Mouse (Mus musculus): ENCODE results near the gene Lpgat1. TPM values are rescaled to one million over a fixed set of nuclear protein-coding genes. Genes with fewer than 3 reads are reported as not detected.

The Lpgat1 gene
- polyA plus RNA-seq, 2 experiments from 2014 or later, result 5.3 to 6.2 TPM

DNA sequence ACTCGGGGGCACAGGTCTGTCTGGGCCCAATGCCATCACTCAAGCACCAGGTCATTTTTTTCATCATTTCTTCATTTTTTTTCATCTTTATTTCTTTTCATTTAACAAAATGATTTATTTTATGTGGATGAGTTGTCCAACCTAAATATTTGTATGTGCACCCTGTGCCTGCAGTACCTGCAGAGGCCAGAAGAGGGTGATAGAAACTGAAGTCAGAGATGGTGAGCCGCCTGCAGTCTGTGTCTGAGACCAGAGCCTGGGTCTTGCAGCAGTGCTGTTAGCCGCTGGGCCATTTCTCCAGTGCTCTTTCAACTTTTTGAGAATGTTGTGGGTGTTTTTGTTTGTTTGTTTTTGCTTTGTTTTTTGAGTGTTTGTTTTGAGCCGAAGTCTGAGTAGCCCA, 89.1 kb downstream of the Lpgat1 start:
- ATAC-seq, result no peak

DNA sequence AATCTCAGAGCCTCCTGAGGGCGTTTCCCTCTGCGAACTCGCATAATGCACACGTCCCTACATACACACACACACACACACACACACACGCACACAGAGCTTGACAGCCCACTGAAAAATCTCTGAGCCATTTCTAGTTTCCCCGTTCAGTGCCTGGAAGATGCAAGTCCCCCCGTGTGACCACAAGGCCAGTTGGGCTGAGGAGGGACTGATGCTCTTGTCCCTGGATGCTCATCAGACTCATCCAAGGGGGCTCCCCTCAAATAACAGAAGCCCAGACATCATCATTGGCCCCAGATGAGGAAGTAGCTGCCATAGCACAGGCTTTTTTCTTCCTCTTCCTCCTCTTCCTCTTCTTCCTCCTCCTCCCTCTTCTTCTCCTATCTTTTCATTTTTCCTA, 90.3 kb downstream of the Lpgat1 start:
- ATAC-seq, result no peak

DNA sequence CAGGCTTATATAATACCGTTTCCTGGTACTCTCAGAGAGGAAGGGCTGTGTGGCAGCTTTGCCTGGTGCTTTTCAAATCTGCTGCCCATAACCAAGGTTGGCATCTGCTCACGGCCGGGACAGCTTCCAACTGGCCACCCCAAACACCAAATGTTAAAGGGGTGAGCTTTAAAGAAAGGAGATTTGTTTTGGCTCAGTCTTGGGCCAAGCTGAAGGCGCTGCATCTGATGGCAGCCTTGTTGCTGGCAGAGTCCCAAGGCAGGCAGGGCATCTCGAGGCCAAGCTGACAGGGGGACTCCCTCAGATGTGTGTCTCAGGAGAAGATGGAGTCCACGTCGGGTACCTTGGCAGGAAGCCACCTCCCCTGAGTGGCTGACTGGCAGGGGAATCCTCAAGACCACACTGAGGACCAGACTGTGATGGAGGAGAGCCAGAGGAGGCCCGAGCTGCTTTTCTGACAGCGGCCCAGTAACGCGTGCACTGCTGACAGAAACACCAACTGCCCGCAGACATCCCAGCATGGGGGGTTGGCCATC, 91.1 kb downstream of the Lpgat1 start:
- ATAC-seq, result no peak

DNA sequence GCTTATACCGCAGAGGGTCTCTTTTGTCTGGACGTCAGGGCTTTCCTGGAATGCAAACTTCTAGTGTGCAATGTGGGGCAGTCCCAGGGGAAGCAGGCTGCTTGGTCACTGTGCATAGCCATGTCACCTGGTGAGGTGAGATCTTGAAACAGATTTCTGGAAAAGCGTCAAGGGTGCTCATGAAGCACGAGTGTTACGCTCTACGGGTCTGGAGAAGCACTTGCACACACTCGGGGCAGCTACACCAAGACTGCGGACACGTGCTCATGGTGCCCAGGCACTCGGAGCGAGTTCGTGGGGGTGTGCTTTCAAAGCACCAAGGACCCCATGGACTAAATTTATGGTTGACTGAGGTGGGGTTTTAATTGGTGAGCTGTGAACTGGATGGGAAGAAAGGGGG, 94.1 kb downstream of the Lpgat1 start:
- no peak for ATAC-seq

DNA sequence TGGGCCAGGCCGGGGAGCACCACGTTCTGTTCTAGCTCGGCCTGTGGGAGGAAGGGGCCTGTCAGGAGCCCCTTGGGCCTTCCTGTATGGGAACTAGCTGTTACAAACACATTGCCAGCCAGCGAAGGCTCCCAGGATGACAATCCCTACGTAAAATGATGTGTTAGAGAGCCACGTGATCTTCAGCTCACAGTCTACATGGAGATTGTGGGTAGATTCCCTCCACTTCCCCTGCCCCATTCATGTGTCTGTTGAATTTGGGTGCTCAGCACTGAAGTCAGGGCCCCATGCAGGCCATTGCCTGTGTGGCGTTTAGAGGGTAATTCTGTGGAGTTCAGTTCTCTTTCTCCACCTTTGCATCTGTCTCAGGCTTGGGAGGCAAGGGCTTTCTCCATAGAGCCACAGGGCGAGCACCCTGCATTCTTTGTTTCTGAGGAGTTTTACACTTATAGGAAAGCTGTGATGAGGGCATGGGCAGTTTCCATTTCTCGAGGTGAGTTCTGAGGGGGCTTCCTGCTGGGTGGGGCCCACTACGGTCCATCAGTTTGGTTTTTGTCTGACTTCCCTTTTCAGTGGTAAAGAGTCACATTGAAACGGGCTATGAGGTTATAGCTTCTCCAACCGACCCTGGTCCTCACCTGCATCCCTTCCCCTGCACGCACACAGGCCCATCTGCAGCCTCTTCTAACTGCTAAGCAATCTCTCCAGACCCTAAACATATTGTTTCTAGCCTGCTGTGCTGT, 95.5 kb downstream of the Lpgat1 start:
- ATAC-seq, result no peak

DNA sequence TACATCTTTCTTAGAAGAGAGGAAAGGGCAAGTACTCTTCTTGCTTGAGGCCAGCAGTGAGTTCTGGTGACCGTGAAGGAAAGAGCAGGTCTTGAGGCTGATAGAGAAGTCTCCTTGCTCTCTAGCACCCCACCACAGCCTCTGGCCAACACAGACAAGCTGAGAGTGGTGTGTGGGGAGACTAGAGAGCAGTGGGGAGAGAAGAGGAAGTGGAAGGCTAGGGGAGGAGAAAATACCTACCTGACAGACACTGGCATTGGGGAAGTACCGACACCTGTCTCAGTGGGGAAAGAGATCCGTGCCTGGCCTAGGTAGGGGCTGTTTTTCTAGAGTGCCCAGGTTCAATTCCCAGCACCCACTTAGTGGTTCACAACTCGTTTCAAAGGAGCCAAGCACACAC, 96.6 kb downstream of the Lpgat1 start:
- no peak for ATAC-seq

DNA sequence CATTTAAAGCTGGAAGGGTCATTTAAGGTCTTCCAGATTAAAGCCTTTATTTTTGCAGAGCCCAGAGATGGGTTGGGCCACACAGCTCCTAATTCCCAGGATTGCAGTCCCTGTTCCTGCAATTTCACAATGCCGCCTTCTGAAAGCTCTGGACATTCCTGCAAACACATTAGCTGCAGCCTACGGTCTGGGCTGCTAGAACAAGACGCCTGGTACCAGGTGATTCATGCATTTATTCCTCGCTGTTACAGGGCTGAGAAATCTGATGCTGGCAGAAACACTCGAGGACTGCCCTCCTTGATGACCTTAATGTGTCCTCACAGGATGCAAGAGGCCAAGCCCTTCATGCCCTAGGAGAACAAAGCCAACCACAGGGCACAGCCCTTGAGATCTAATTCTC, 97.3 kb downstream of the Lpgat1 start:
- no peak for ATAC-seq

DNA sequence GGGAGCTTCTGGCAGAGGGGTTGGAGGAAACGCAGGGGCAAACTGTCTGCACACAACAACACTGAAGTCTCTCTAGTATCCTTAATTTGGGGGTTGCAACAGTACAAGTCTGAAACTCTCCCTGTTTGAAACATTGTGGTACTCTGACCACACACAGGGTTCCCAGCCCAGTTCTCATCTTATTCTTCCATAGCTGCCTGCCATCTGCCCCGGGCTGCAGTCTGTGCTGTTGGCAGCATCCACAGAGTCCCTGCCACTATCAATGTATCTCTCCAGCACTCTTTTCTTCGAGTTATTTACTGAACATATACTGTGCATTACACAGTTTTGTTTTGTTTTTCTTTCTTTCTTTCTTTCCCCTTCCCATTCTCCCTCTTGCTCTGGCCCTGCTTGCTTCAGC, 99.0 kb downstream of the Lpgat1 start:
- no peak for ATAC-seq

DNA sequence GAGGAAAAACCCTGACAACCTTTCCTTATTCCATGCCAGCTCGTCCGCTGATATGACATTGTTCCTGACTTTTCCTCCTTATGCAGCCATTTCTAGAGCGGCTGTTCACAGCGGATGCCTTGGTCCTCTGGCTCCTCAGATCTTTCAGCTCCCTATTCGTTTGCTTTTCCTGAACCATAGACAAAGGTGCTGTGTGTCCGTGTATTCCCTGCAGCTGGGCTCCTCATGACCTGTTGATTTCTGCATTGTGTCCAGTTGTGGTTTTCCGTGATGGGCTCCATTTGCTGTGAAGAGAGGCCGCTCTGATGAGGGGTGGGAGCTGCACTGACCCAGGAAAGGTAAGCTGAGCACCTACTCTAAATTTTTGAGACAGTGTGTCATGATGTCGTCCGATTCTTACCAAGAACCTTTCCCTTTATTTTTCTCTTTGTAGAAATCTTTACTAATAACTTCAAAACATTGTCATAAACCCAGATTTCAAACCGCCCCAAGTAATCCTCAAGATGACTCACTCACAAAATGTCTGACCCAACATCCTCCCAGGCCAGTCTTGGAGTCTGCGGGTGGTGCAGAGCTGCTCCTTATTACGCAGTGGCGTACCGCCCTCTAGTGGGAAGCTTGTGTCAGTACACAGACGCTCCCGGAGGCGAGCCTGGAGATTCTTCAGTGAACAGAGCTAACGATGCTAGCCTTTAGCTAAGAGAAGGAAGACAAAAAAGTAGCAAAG, 99.9 kb downstream of the Lpgat1 start:
- peak; percentile 74 for ATAC-seq

DNA sequence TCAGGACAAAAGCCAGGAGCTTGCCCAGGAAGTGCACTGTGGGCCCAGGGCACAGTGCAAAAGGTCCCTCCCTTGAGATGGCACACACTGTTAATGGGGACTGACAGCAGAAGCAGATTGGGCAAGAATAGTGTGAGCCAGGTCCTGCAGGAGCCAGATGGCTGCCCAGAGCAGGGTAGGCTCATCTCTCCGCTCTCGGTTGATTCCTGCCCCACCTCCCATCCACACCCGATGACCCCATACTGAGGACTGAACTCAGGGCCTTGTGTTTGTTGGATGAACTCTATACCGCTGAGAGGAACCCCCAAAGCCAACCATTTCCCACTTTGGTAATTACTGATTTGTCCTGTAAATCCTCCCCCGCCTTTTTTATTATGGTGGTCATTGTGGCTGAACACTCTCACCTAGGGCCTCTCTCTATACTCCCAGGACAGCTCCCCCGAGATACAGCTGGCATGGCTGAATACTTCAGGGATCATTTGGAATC, 100.6 kb downstream of the Lpgat1 start:
- no peak for ATAC-seq

DNA sequence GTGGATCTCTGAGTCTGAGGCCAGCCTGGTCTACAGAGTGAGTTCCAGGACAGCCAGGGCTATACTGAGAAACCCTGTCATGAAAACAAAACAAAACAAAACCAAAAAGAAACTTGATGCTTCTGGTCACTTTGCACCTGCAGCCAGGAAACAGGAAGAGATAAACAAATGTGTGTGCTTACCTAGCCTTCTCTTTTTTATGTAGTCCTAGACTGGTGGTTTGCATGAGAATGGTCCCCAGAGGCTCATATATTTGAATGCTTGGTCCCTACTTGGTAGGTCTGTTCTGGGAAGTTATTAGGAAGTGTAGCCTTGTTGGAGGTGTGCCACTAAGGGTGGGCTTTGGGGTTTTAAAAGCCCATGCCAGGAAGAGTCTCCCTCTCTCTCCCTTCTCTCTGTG, 101.4 kb downstream of the Lpgat1 start:
- ATAC-seq, result no peak

DNA sequence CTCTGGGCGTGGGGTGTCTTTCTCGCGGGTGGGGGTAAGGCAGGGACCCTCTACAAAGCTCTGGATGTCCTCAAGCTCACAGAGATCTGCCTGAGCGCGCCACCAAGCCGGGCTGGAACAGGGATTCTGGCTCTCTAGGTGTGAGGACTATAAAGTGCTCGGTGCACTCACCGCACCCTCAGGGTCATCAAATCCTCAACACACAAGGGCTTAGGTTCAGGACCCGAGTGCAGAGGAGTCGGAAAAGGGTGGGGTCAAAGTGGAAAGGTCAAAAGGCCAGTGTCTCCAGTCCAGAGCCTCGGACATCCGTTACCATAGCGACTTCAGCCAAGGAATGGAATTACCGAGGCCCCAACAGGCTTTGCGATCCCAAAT, 103.3 kb downstream of the Lpgat1 start:
- ATAC-seq, result peak; percentile 2

DNA sequence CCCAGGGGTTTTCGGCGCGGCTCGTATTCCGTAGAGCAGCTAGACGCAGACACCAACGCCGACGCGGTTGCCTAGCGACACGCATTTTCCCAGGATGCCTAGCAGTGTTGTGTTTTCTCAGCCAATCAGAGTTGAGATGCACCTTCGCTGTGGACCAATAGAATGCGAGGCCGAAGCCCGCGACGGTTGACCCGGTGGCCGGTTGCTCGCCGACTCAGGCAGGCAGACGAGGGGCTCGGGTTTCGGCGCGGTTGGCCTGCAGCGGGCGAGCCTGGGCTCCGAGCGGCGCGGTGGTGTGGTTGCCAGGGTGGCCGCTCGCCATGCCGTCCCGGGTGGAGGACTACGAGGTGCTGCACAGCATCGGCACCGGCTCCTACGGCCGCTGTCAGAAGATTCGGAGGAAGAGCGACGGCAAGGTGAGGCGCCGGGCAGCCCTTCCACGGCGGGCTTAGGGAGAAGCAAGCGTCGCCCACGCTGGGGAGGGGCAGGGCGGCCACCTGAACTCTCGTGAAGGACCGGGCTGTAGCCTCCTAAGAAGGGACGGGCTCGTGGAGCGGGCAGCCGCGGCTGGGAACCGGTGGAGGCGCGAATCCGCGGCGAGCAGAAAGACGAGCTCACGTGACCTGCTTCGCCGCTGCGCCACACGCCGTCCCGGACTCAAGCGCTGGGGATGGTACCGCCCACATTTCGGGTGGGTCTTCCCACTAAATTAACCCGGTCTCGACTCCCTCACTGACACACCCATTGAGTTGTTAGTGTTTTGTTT, 103.9 kb downstream of the Lpgat1 start, which contains the start of gene Nek2:
TSS of gene Nek2 (plus strand) at position 119 of the 766 bp plus-strand sequence.
- peak; percentile 95 for ATAC-seq

DNA sequence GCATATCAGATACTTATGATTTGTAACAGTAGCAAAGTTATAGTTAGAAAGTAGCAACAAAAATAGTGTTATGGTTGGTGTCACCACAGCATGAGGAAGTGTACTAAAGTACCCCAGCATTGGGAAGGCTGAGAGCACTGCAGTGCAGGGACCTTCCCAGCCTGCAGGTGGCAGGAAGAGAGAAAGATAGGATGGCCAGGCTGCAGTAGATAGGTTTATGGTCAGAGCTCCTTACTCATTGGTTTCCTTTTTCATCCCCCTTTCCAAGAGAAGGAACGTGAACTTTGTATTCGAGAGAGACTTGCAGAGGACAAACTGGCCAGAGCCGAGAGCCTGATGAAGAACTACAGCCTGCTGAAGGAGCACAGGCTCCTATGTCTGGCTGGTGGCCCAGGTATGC, 111.5 kb downstream of the Lpgat1 start:
- ATAC-seq, result no peak

DNA sequence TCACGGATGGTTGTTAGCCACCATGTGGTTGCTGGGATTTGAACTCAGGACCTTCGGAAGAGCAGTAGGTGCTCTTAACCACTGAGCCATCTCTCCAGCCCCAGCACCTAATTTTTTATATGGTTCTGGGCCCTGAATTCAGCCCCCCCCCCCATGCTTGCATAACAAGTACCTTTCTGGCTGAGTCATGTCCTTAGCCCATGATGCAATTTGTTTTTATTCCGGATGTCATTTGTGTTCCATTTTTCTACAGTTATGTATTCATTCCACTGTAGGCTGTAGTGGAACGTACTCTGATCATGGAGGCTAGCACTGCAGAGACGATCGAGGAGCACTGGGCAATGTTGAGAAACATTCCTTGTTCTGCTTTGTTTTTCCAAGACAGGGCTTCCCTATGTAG, 115.8 kb downstream of the Lpgat1 start:
- ATAC-seq, result no peak

Other genes starting within 250 kb of the Lpgat1 start
- 1 to 10 TPM; 7.1 to 9.9 TPM for gene Dtl, start 142.3 kb upstream of the Lpgat1 start, polyA plus RNA-seq (2017; shearing (Covaris generic))
- 10 to 100 TPM; 36.7 to 50.6 TPM for gene Ints7, start 142.2 kb upstream of the Lpgat1 start, polyA plus RNA-seq (2017; shearing (Covaris generic))
- gene Nek2, start 103.6 kb downstream of the Lpgat1 start, polyA plus RNA-seq (2017; shearing (Covaris generic)), result 1 to 10 TPM in 1 of 2 experiments, under 1 TPM in 1; 0.23 to 3.3 TPM
- gene Slc30a1, start 188.9 kb downstream of the Lpgat1 start, polyA plus RNA-seq (2017; shearing (Covaris generic)), result 1 to 10 TPM; 1.4 to 1.8 TPM